ENCODE assay signal across 13 mouse cellular contexts in genomic region chr4:148686491-148686941, GRCm38 (mm10). TPM values are rescaled to one million over a fixed set of nuclear protein-coding genes. Genes with fewer than 3 reads are reported as not detected.
DNase-seq lines count a peak whose midpoint lies in the region; ATAC-seq and TF ChIP-seq lines count a peak whose summit lies in the region.
"Had no signal": no experiment of that assay in that cellular context is flagged by ENCODE, and none has a peak within 500 bp of the region (broad histone marks: within the 10 kb centered on the region; RNA-seq: fewer than 3 reads in every experiment).

No protein-coding gene starts in this region.

- no peak for TF ChIP-seq CTCF in heart, adult 2 months (IDR thresholded peaks at IDR 0.05)

- intact Hi-C loops in heart, adult 2 months (cut with DNase I), result no loop called here

- peak overlapping the region; percentile 82 for H3K27ac ChIP-seq in heart, embryonic 10.5 days
- H3K27ac ChIP-seq in heart, adult 2 months, result no peak overlapping the region
- H3K27ac ChIP-seq in lung, embryonic 15.5 days, result peak overlapping the region; percentile 45; the same call in 1 of the 2 replicates
- H3K27ac ChIP-seq in embryonic facial prominence, embryonic 13.5 days, result no peak overlapping the region; the same call in 1 of the 2 replicates
- H3K27ac ChIP-seq in limb, embryonic 12.5 days, result peak overlapping the region; percentile 59; the same call in 1 of the 2 replicates
- H3K27ac ChIP-seq: layer of hippocampus, adult 2 months; liver, embryonic 14.5 days had no signal

- peaks cover 38% of the 10 kb centered on the region; the same call in 1 of the 2 replicates for H3K27me3 ChIP-seq in heart, embryonic 10.5 days (ENCODE audit: insufficient read depth, poor library complexity, severe bottlenecking)
- no peaks in the 10 kb centered on the region for H3K27me3 ChIP-seq in heart, adult 2 months (ENCODE audit: control insufficient read depth, insufficient read depth, low read length)
- no peaks in the 10 kb centered on the region for H3K27me3 ChIP-seq in lung, embryonic 15.5 days
- H3K27me3 ChIP-seq in embryonic facial prominence, embryonic 13.5 days, result 0 out of 2 replicates have a peak, but pooled peaks cover 5% of the 10 kb centered on the region
- H3K27me3 ChIP-seq in limb, embryonic 12.5 days, result peaks cover 19% of the 10 kb centered on the region; the same call in 1 of the 2 replicates

- no peaks in the 10 kb centered on the region for H3K79me2 ChIP-seq in heart, adult 2 months (replicated peaks; ENCODE audit: control insufficient read depth, insufficient read depth, low read length)

- no peaks in the 10 kb centered on the region for H3K9me3 ChIP-seq in heart, embryonic 10.5 days
- no peaks in the 10 kb centered on the region for H3K9me3 ChIP-seq in lung, embryonic 15.5 days
- H3K9me3 ChIP-seq in embryonic facial prominence, embryonic 13.5 days, result no peaks in the 10 kb centered on the region
- no peaks in the 10 kb centered on the region for H3K9me3 ChIP-seq in limb, embryonic 12.5 days

- H3K4me2 ChIP-seq in lung, embryonic 15.5 days, result peak overlapping the region; percentile 18
- 0 out of 2 replicates have a peak overlapping the region, but pooled peaks have one; percentile 18 for H3K4me2 ChIP-seq in embryonic facial prominence, embryonic 13.5 days
- peak overlapping the region; percentile 3; the same call in 1 of the 2 replicates for H3K4me2 ChIP-seq in limb, embryonic 12.5 days

- no peaks in the 10 kb centered on the region for H3K36me3 ChIP-seq in heart, embryonic 10.5 days
- H3K36me3 ChIP-seq in heart, adult 2 months (ENCODE audit: control insufficient read depth, insufficient read depth, low read length), result no peaks in the 10 kb centered on the region
- no peaks in the 10 kb centered on the region for H3K36me3 ChIP-seq in lung, embryonic 15.5 days
- H3K36me3 ChIP-seq in embryonic facial prominence, embryonic 13.5 days, result no peaks in the 10 kb centered on the region
- no peaks in the 10 kb centered on the region for H3K36me3 ChIP-seq in limb, embryonic 12.5 days

- H3K9ac ChIP-seq in heart, adult 2 months (ENCODE audit: low read depth, low read length), result no peak overlapping the region
- 0 out of 2 replicates have a peak overlapping the region, but pooled peaks have one; percentile 10 for H3K9ac ChIP-seq in lung, embryonic 15.5 days
- H3K9ac ChIP-seq in embryonic facial prominence, embryonic 13.5 days, result no peak overlapping the region
- peak overlapping the region; percentile 28; the same call in 1 of the 2 replicates for H3K9ac ChIP-seq in limb, embryonic 12.5 days (replicated peaks)
- H3K9ac ChIP-seq: liver, embryonic 14.5 days had no signal

- H3K4me1 ChIP-seq in heart, embryonic 10.5 days, result peaks cover 45% of the 10 kb centered on the region
- no peaks in the 10 kb centered on the region for H3K4me1 ChIP-seq in heart, adult 2 months (ENCODE audit: control insufficient read depth, insufficient read depth, low read length)
- H3K4me1 ChIP-seq in lung, embryonic 15.5 days, result peaks cover 17% of the 10 kb centered on the region
- H3K4me1 ChIP-seq in embryonic facial prominence, embryonic 13.5 days, result peaks cover 49% of the 10 kb centered on the region
- peaks cover 71% of the 10 kb centered on the region for H3K4me1 ChIP-seq in limb, embryonic 12.5 days (replicated peaks)

- peak; percentile 72; the same call in 1 of the 2 replicates for ATAC-seq in lung, embryonic 15.5 days (ENCODE audit: borderline replicate concordance, extremely low read depth, low FRiP score, low TSS enrichment)
- ATAC-seq in embryonic facial prominence, embryonic 13.5 days (ENCODE audit: insufficient number of reproducible peaks, insufficient read depth, low FRiP score, low TSS enrichment, low read depth), result no peak
- ATAC-seq in limb, embryonic 12.5 days (ENCODE audit: insufficient number of reproducible peaks, insufficient read depth, low FRiP score, low TSS enrichment, low read depth), result no peak

- 0 out of 2 replicates have a peak overlapping the region, but pooled peaks have one; percentile 22 for H3K4me3 ChIP-seq in heart, embryonic 10.5 days
- H3K4me3 ChIP-seq in heart, adult 2 months, result no peak overlapping the region
- no peak overlapping the region for H3K4me3 ChIP-seq in lung, embryonic 15.5 days
- H3K4me3 ChIP-seq in embryonic facial prominence, embryonic 13.5 days, result no peak overlapping the region
- H3K4me3 ChIP-seq in limb, embryonic 12.5 days (replicated peaks), result no peak overlapping the region
- H3K4me3 ChIP-seq: layer of hippocampus, adult 2 months had no signal

- TF ChIP-seq POLR2A in heart, adult 2 months (IDR thresholded peaks at IDR 0.05; ENCODE audit: insufficient read depth, low read depth, low read length), result no peak

- TF ChIP-seq EP300 in heart, adult 2 months (IDR thresholded peaks at IDR 0.05; ENCODE audit: insufficient read depth, low read depth, low read length), result no peak

- no peak for DNase-seq in heart, embryonic 10.5 days (ENCODE audit: low spot score)
- no peak for DNase-seq in heart, adult 2 months
- no peak for DNase-seq in lung, postnatal 36 days
- no peak for DNase-seq in cerebellum, postnatal 4 days (ENCODE audit: low spot score in 2 of 2)
- no peak for DNase-seq in MN1 (ENCODE audit: low spot score)
- DNase-seq: thymus, postnatal 14 days had no signal

- 23% methylated on average over 14 of the region's 14 CpGs for WGBS in heart, embryonic 10.5 days
- WGBS in heart, adult 2 months, result 43% methylated on average over 14 of the region's 14 CpGs
- 12% methylated on average over 14 of the region's 14 CpGs for WGBS in lung, embryonic 15.5 days
- 26% methylated on average over 14 of the region's 14 CpGs for WGBS in embryonic facial prominence, embryonic 13.5 days
- WGBS in limb, embryonic 12.5 days, result 10% methylated on average over 14 of the region's 14 CpGs

RNA-seq across cellular contexts. Expression of gene Gm572, which starts 43.4 kb away (rescaled TPM):
- polyA plus RNA-seq in heart, embryonic 10.5 days (2016; fragmentation: Nextera tagmentation; extraction: Ambion mirVana), result not detected in 2 replicates
- 1 to 10 TPM; 4.5 to 5.0 TPM for total RNA-seq in heart, adult 2 months (2021)
- 1.9 and 4.1 TPM in 2 replicates for polyA plus RNA-seq in heart, adult 2 months (2012; rRNA removed)
- not detected in 2 replicates for polyA plus RNA-seq in lung, embryonic 15.5 days (2015; fragmentation: Nextera tagmentation; extraction: Ambion mirVana)
- not detected in 2 replicates for polyA plus RNA-seq in embryonic facial prominence, embryonic 13.5 days (2015; fragmentation: Nextera tagmentation; extraction: Ambion mirVana)
- polyA plus RNA-seq in limb, embryonic 12.5 days (2016; fragmentation: Nextera tagmentation; extraction: Ambion mirVana), result not detected in 2 replicates
- total RNA-seq: hematopoietic stem cell, adult 5-6 weeks; layer of hippocampus, adult 2 months had no signal
- polyA plus RNA-seq: C2C12; liver, embryonic 14.5 days had no signal

RNA-seq across cellular contexts. Expression of gene Tardbp, which starts 59.7 kb away (rescaled TPM):
- 238 and 301 TPM in 2 replicates for polyA plus RNA-seq in heart, embryonic 10.5 days (2016; fragmentation: Nextera tagmentation; extraction: Ambion mirVana)
- 100 to 1,000 TPM; 116 to 119 TPM for total RNA-seq in heart, adult 2 months (2021)
- polyA plus RNA-seq in heart, adult 2 months (2012; rRNA removed), result 70.5 and 156 TPM in 2 replicates
- 386 and 392 TPM in 2 replicates for polyA plus RNA-seq in lung, embryonic 15.5 days (2015; fragmentation: Nextera tagmentation; extraction: Ambion mirVana)
- 371 and 401 TPM in 2 replicates for polyA plus RNA-seq in embryonic facial prominence, embryonic 13.5 days (2015; fragmentation: Nextera tagmentation; extraction: Ambion mirVana)
- polyA plus RNA-seq in limb, embryonic 12.5 days (2016; fragmentation: Nextera tagmentation; extraction: Ambion mirVana), result 398 and 416 TPM in 2 replicates

Comparison
In these comparisons a context has a peak if more than half of its experiments do, and no peak if none do; other contexts are left out.
1. H3K27ac ChIP-seq: peak in heart, embryonic 10.5 days (single experiment), lung, embryonic 15.5 days (single experiment) and limb, embryonic 12.5 days (single experiment); none in heart, adult 2 months (single experiment) and embryonic facial prominence, embryonic 13.5 days (single experiment).
2. H3K9ac ChIP-seq: peak in lung, embryonic 15.5 days (single experiment) and limb, embryonic 12.5 days (single experiment); none in heart, adult 2 months (single experiment) and embryonic facial prominence, embryonic 13.5 days (single experiment).
3. Peak in every context shown above with its lines, with median percentiles within 50 percentile points of each other: H3K4me2 ChIP-seq.